Mouse (Mus musculus) layer of hippocampus, postnatal 10 days (tissue): ENCODE results near the gene Inava. TPM values are rescaled to one million over a fixed set of nuclear protein-coding genes. Genes with fewer than 3 reads are reported as not detected.

Experiments used
- DNase-seq, 2 experiments: peaks; one replicate each; pipeline ENCODE4 v3.0.0; 2021; ENCODE audit warnings: low spot score in 2 of 2
- total RNA-seq, 2 experiments: library from RNA; stranded (reverse); gene quantifications; 2 replicates each; pipeline ENCODE4 v1.2.3; 2021

Gene Inava
- total RNA-seq, 2 experiments from 2014 or later = 7.6 TPM

- DNase-seq = no peak
Measured at GRCm38 (mm10) chr1:136167657-136168056, 66.4 kb downstream of the Inava start.

- no peak for DNase-seq
Measured at GRCm38 (mm10) chr1:136165436-136165835, 68.6 kb downstream of the Inava start.

Other genes with a start within 250 kb of the Inava start
- under 1 TPM; 0.04 to 0.23 TPM for gene Igfn1, start 227.9 kb downstream of the Inava start, total RNA-seq
- gene Tmem9, start 226.1 kb downstream of the Inava start, total RNA-seq = 10 to 100 TPM; 69.7 to 81.4 TPM
- under 1 TPM in 1 of 2 experiments, not detected in 1; 0.71 TPM for gene Ascl5, start 183.5 kb downstream of the Inava start, total RNA-seq
- 1 to 10 TPM in 1 of 2 experiments, under 1 TPM in 1; 0.80 to 1.3 TPM for gene Cacna1s, start 181.5 kb downstream of the Inava start, total RNA-seq
- gene Kif21b, start 102.9 kb downstream of the Inava start, total RNA-seq = 100 to 1,000 TPM; 182 to 199 TPM
- gene Mroh3, start 21.4 kb downstream of the Inava start, total RNA-seq = 1 to 10 TPM; 2.2 to 2.3 TPM
- 10 to 100 TPM; 10.4 to 13.2 TPM for gene Gpr25, start 26.6 kb upstream of the Inava start, total RNA-seq
- 100 to 1,000 TPM; 149 to 165 TPM for gene Camsap2, start 111.8 kb upstream of the Inava start, total RNA-seq
- gene Ddx59, start 181.0 kb upstream of the Inava start, total RNA-seq = 10 to 100 TPM; 10.2 to 10.9 TPM
- gene Kif14, start 232.1 kb upstream of the Inava start, total RNA-seq = 1 to 10 TPM; 1.4 to 1.6 TPM